Mouse (Mus musculus) macrophage (primary cell): ENCODE measurements around the gene Actn1. TPM values are rescaled to one million over a fixed set of nuclear protein-coding genes. Genes with fewer than 3 reads are reported as not detected.
A peak's percentile ranks its signal among the peaks of the same experiment; 100 is the strongest.
"Not testable (repeated sequence)": the region's sequence is repeated elsewhere in the genome, so short reads cannot be mapped to it uniquely, and the experiment has no call there.

ENCODE experiments used
- H3K27ac ChIP-seq: fragments of 350-480 bp; formaldehyde crosslinking; 2 replicates; pipeline ENCODE4 v1.9.0; 2021
- H3K36me3 ChIP-seq: fragments of 350-480 bp; formaldehyde crosslinking; 2 replicates; pipeline ENCODE4 v1.9.0; 2021; ENCODE audit errors: inconsistent target
- H3K4me3 ChIP-seq: fragments of 350-480 bp; formaldehyde crosslinking; 2 replicates; pipeline ENCODE4 v1.9.0; 2021; ENCODE audit errors: inconsistent target
- H3K79me2 ChIP-seq: fragments of 350-480 bp; formaldehyde crosslinking; 2 replicates; pipeline ENCODE4 v1.9.0; 2021; ENCODE audit errors: inconsistent target
- WGBS: methylation state at CpG from one replicate; pipeline ENCODE4 v1.1.7; 2026; ENCODE audit warnings: inconsistent platforms; ENCODE audit not compliant: missing documents; 5-methylcytosine and 5-hydroxymethylcytosine counted together
- polyA plus RNA-seq: library from polyadenylated mRNA; stranded (reverse); fragments of 250-400 nt; gene quantifications from 3 replicates; pipeline ENCODE4 v1.2.4, GENCODE M21; 2018; ENCODE audit warnings: inconsistent platforms
- total RNA-seq, 78 experiments: library from RNA; depleted of rRNA; stranded (reverse); fragments of 250-400 nt; gene quantifications; 1 replicate in 9 of 78; 2 replicates in 24 of 78; 3 replicates in 43 of 78; 4 replicates in 2 of 78; pipeline ENCODE4 v1.2.4; 2018; ENCODE audit warnings: inconsistent platforms in 56 of 78

Actn1 gene
- total RNA-seq (2018; cell fraction: chromatin; rRNA removed), result 1,000 to 10,000 TPM in 1 of 26 experiments, 100 to 1,000 TPM in 11, 10 to 100 TPM in 14; 22.3 to 1,096 (median 94.6) TPM
- 100 to 1,000 TPM in 1 of 26 experiments, 10 to 100 TPM in 25; 18.8 to 112 (median 44.6) TPM for total RNA-seq (2018; cell fraction: cytosol; rRNA removed)
- total RNA-seq (2018; cell fraction: nucleus; rRNA removed), result 100 to 1,000 TPM in 7 of 26 experiments, 10 to 100 TPM in 19; 21.6 to 533 (median 65.7) TPM
- polyA plus RNA-seq, result 51.0 to 105 TPM (median 88.5 TPM) in 3 replicates

- under 1% methylated on average over 55 of the region's 55 CpGs for WGBS
- peaks cover 46% of the 10 kb centered on the region for H3K79me2 ChIP-seq
- H3K27ac ChIP-seq, result peak within 1 kb of the TSS; percentile 67
- H3K36me3 ChIP-seq, result no peaks in the 10 kb centered on the region
- H3K4me3 ChIP-seq, result peak within 1 kb of the TSS; percentile 67
Observed at GRCm38 (mm10) chr12:80260056-80260743, at the start of gene Actn1. TSS of gene Actn1 (minus strand) at chr12:80260371.

- 97% methylated on average over 3 of the region's 3 CpGs for WGBS
- H3K4me3 ChIP-seq, result no peak overlapping the region
- H3K79me2 ChIP-seq, result no peaks in the 10 kb centered on the region
- no peak overlapping the region for H3K27ac ChIP-seq
- H3K36me3 ChIP-seq, result no peaks in the 10 kb centered on the region
Observed at GRCm38 (mm10) chr12:80307556-80307955, 47.4 kb upstream of the Actn1 start.

- WGBS, result 88% methylated on average over 3 of the region's 3 CpGs
- Histone ChIP-seq H3K4me3 (no peak overlapping the region), H3K36me3 (no peaks in the 10 kb centered on the region), H3K27ac (no peak overlapping the region), H3K79me2 (no peaks in the 10 kb centered on the region)
Observed at GRCm38 (mm10) chr12:80304518-80304917, 44.3 kb upstream of the Actn1 start.

DNA sequence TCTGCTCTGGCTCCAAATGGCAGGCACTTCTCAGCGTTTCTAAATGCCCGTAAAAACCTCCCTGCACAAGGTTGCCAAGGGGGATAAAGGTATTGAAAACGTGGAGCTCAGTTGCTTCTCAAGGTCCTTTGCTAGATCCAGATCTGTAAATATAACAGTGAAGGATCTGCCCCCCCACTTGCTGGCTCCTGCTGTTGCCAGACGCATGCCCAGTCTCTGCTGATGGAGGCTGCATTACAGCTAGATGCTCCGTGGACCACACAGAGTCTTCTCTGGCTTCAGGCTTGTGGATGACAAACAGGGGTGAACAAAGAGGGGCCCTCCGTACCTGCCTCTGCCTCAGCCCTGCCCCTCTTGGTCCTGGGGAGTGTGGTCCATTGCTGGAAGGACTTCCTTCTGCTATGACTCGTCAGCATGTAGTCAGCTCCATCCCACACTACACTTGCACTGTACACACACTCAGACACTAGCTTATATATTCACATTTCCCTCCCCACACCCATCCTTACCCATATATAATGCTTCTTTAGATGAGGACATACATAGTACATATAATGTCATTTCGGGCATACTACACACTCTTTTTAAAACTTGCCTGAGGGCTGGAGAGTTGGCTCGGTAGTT, 40.8 kb upstream of the Actn1 start:
- no peak overlapping the region for H3K27ac ChIP-seq
- H3K4me3 ChIP-seq, result no peak overlapping the region
- WGBS, result 79% methylated on average over 9 of the region's 9 CpGs
- no peaks in the 10 kb centered on the region for H3K79me2 ChIP-seq
- H3K36me3 ChIP-seq, result no peaks in the 10 kb centered on the region

GRCm38 (mm10) chr12:80298714-80299113, 38.5 kb upstream of the Actn1 start:
- Histone ChIP-seq H3K79me2 (no peaks in the 10 kb centered on the region), H3K27ac (no peak overlapping the region), H3K36me3 (no peaks in the 10 kb centered on the region), H3K4me3 (no peak overlapping the region)
- WGBS, result 56% methylated on average over 6 of the region's 6 CpGs

- no peak overlapping the region for H3K27ac ChIP-seq
- no peaks in the 10 kb centered on the region for H3K36me3 ChIP-seq
- no peak overlapping the region for H3K4me3 ChIP-seq
- no peaks in the 10 kb centered on the region for H3K79me2 ChIP-seq
- 91% methylated on average over 3 of the region's 3 CpGs for WGBS
Observed at GRCm38 (mm10) chr12:80291895-80292435, 31.8 kb upstream of the Actn1 start.

GRCm38 (mm10) chr12:80290964-80291363, 30.8 kb upstream of the Actn1 start:
- Histone ChIP-seq H3K4me3 (no peak overlapping the region), H3K27ac (no peak overlapping the region), H3K36me3 (no peaks in the 10 kb centered on the region), H3K79me2 (no peaks in the 10 kb centered on the region)
- 92% methylated on average over 8 of the region's 8 CpGs for WGBS

GRCm38 (mm10) chr12:80290483-80290882, 30.3 kb upstream of the Actn1 start:
- WGBS, result 91% methylated on average over 4 of the region's 4 CpGs
- no peak overlapping the region for H3K27ac ChIP-seq
- no peaks in the 10 kb centered on the region for H3K36me3 ChIP-seq
- H3K4me3 ChIP-seq, result no peak overlapping the region
- H3K79me2 ChIP-seq, result no peaks in the 10 kb centered on the region

- Histone ChIP-seq H3K4me3 (no peak overlapping the region), H3K36me3 (no peaks in the 10 kb centered on the region), H3K79me2 (no peaks in the 10 kb centered on the region), H3K27ac (no peak overlapping the region)
- 10% methylated on average over 3 of the region's 3 CpGs for WGBS
Observed at GRCm38 (mm10) chr12:80289722-80290121, 29.6 kb upstream of the Actn1 start.

GRCm38 (mm10) chr12:80285890-80286289, 25.7 kb upstream of the Actn1 start:
- Histone ChIP-seq H3K79me2 (no peaks in the 10 kb centered on the region), H3K27ac (no peak overlapping the region), H3K4me3 (no peak overlapping the region), H3K36me3 (no peaks in the 10 kb centered on the region)
- WGBS, result 50% methylated on average over 5 of the region's 5 CpGs

GRCm38 (mm10) chr12:80284251-80284650, 24.1 kb upstream of the Actn1 start:
- H3K36me3 ChIP-seq, H3K4me3 ChIP-seq, H3K27ac ChIP-seq, H3K79me2 ChIP-seq: not testable (repeated sequence)
- 93% methylated on average over 2 of the region's 2 CpGs for WGBS

DNA sequence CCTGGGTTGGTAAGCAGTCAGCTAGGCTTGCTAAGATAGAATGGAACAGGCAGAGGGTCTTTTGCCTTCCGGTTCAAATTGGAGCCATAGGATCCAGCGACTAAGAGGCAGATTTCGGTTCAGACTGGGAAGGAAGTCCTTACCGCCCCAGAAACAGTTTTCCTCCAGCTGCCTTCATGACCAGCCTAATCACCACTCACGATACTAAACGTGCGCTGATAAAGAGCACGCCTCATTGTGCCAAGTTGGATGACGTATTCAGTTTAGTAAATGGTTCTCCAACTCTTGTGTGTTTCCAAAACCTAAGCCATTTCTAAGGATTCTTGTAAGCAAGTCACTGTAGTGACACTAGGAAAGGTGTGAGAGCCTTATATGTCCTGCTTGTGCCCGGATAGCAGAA, 18.7 kb upstream of the Actn1 start:
- no peak overlapping the region for H3K27ac ChIP-seq
- WGBS, result 85% methylated on average over 10 of the region's 10 CpGs
- no peaks in the 10 kb centered on the region for H3K79me2 ChIP-seq
- no peak overlapping the region for H3K4me3 ChIP-seq
- H3K36me3 ChIP-seq, result no peaks in the 10 kb centered on the region

GRCm38 (mm10) chr12:80277428-80277827, 17.3 kb upstream of the Actn1 start:
- Histone ChIP-seq H3K36me3 (no peaks in the 10 kb centered on the region), H3K4me3 (no peak overlapping the region), H3K27ac (no peak overlapping the region), H3K79me2 (no peaks in the 10 kb centered on the region)
- WGBS, result 85% methylated on average over 7 of the region's 8 CpGs

- Histone ChIP-seq H3K4me3 (no peak overlapping the region), H3K36me3 (no peaks in the 10 kb centered on the region), H3K79me2 (no peaks in the 10 kb centered on the region), H3K27ac (no peak overlapping the region)
- 71% methylated on average over 5 of the region's 5 CpGs for WGBS
Observed at GRCm38 (mm10) chr12:80275187-80275820, 15.1 kb upstream of the Actn1 start.
